Mouse (Mus musculus) lung, postnatal 0 days (tissue): ENCODE measurements at regions not wholly inside any gene's neighbourhood (a gene's known extent, or its start where the extent isn't known, plus 50 kb on each side); places are given as distances from the start of the nearest gene placed in this dataset.

Experiments
- CTCF ChIP-seq: IDR thresholded peaks from 2 replicates; pipeline ENCODE4 v1.5.1; 2016; ENCODE audit warnings: antibody characterized with exemption, mild to moderate bottlenecking
- EP300 ChIP-seq: IDR thresholded peaks from 2 replicates; pipeline ENCODE4 v1.6.1; 2016; ENCODE audit warnings: antibody characterized with exemption, mild to moderate bottlenecking, control low read depth

- TF ChIP-seq CTCF = no peak
- no peak for TF ChIP-seq EP300
These were observed 89.7 kb downstream of the Cd24a start for GRCm38 (mm10) chr10:43667732-43668247.
